Mouse (Mus musculus) G1E-ER4 (cell line): ENCODE data around the gene Lrmda. TPM values are rescaled to one million over a fixed set of nuclear protein-coding genes. Genes with fewer than 3 reads are reported as not detected.

Experiments
- GATA1 ChIP-seq: IDR thresholded peaks from one replicate; pipeline ENCODE4 v1.8.0; 2012; ENCODE audit warnings: low read length, inconsistent platforms
- polyA plus RNA-seq: library from polyadenylated mRNA; stranded (reverse); fragments of >175 nt; gene quantifications from 2 replicates; pipeline ENCODE4 v1.2.3, GENCODE M21; 2012

Gene Lrmda
- polyA plus RNA-seq, 1 experiment, result not detected

GRCm38 (mm10) chr14:22907221-22907620 is 887.7 kb downstream of the Lrmda start:
- no peak for TF ChIP-seq GATA1

GRCm38 (mm10) chr14:22908006-22908405 is 888.5 kb downstream of the Lrmda start:
- no peak for TF ChIP-seq GATA1

GRCm38 (mm10) chr14:22915463-22915862 is 896.0 kb downstream of the Lrmda start:
- no peak for TF ChIP-seq GATA1

GRCm38 (mm10) chr14:22918499-22918898 is 899.0 kb downstream of the Lrmda start:
- TF ChIP-seq GATA1, result no peak

GRCm38 (mm10) chr14:22918931-22919330 is 899.4 kb downstream of the Lrmda start:
- no peak for TF ChIP-seq GATA1

- no peak for TF ChIP-seq GATA1
Observed at GRCm38 (mm10) chr14:22921152-22921551, 901.6 kb downstream of the Lrmda start.

- TF ChIP-seq GATA1, result no peak
Observed at GRCm38 (mm10) chr14:22921796-22922195, 902.3 kb downstream of the Lrmda start.

GRCm38 (mm10) chr14:22922571-22922970 is 903.1 kb downstream of the Lrmda start:
- no peak for TF ChIP-seq GATA1

- no peak for TF ChIP-seq GATA1
Observed at GRCm38 (mm10) chr14:22923251-22923650, 903.7 kb downstream of the Lrmda start.

GRCm38 (mm10) chr14:22928263-22928662 is 908.8 kb downstream of the Lrmda start:
- TF ChIP-seq GATA1, result no peak

- TF ChIP-seq GATA1, result no peak
Observed at GRCm38 (mm10) chr14:22928683-22929082, 909.2 kb downstream of the Lrmda start.

- no peak for TF ChIP-seq GATA1
Observed at GRCm38 (mm10) chr14:22929585-22929984, 910.1 kb downstream of the Lrmda start.

GRCm38 (mm10) chr14:22930488-22931046 is 911.1 kb downstream of the Lrmda start:
- no peak for TF ChIP-seq GATA1

GRCm38 (mm10) chr14:22931114-22931822 is 911.8 kb downstream of the Lrmda start:
- no peak for TF ChIP-seq GATA1

GRCm38 (mm10) chr14:22936701-22937100 is 917.2 kb downstream of the Lrmda start:
- no peak for TF ChIP-seq GATA1

- no peak for TF ChIP-seq GATA1
Observed at GRCm38 (mm10) chr14:22940576-22940975, 921.1 kb downstream of the Lrmda start.

- TF ChIP-seq GATA1, result no peak
Observed at GRCm38 (mm10) chr14:22942569-22942968, 923.1 kb downstream of the Lrmda start.
